Mouse (Mus musculus) megakaryocyte, embryonic 14.5 days (primary cell): Measurements from ENCODE around the gene Gna15. TPM values are rescaled to one million over a fixed set of nuclear protein-coding genes. Genes with fewer than 3 reads are reported as not detected.

Experiments
- H3K27me3 ChIP-seq: replicated peaks from 2 replicates; pipeline ENCODE3; 2012; ENCODE audit warnings: inconsistent platforms
- H3K36me3 ChIP-seq: replicated peaks from 2 replicates; pipeline ENCODE3; 2012; ENCODE audit warnings: low read length, inconsistent platforms, mixed read lengths
- H3K4me1 ChIP-seq: 2 replicates; pipeline ENCODE4 v1.6.1; 2012; ENCODE audit warnings: inconsistent platforms
- H3K4me3 ChIP-seq: replicated peaks from 2 replicates; pipeline ENCODE3; 2012; ENCODE audit warnings: moderate library complexity, mild to moderate bottlenecking, inconsistent platforms
- H3K9me3 ChIP-seq: 2 replicates; pipeline ENCODE4 v1.6.1; 2012; ENCODE audit warnings: inconsistent platforms
- FLI1 ChIP-seq: IDR thresholded peaks from 2 replicates; pipeline ENCODE4 v1.6.1; 2012; ENCODE audit warnings: low read length, inconsistent platforms, mixed read lengths
- GATA1 ChIP-seq: IDR thresholded peaks from 3 replicates; pipeline ENCODE4 v1.6.1; 2012; ENCODE audit warnings: mixed read lengths, low read length, inconsistent platforms, borderline replicate concordance
- polyA plus RNA-seq: library from polyadenylated mRNA; stranded (reverse); fragments of >175 nt; gene quantifications from 2 replicates; pipeline ENCODE4 v1.2.3, GENCODE M21; 2012; ENCODE audit warnings: low replicate concordance; ENCODE audit not compliant: insufficient read depth

Gene Gna15
- polyA plus RNA-seq, 1 experiment = 31.7 TPM

DNA sequence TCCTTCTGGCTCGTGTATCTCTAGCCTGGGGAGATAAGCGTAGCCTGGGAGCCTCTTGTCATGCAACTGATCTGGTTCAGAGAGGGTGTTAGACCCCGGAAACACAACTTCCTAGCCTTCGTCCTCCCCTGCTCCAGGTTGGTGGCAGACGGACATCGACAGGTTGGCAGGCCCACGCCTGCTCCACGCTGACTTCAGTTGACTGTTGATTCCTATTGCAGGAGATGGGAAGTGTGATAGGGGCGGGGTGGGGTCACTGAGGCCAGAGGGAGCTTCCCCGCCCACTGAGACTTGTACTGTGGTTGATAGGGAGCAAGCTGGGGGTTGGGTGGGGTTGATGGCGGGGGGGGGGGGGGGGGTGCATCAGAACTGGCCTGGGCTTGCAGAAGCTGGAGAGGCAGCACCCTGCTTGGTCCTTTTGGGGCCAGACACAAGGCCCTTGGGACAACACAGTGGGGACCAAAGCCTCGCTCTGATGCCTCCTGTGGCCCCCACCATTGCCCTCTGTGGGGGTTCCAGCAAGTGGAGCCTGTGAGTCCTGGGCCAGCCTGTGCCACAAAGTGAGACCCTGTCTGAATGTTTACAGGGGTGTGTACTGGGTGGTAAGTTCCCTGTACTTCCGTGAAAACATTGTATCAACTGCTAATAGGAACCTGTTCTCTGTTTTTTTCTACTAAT lies 1.1 kb upstream of the Gna15 start:
- TF ChIP-seq FLI1 (no peak), GATA1 (no peak)
- 0 out of 2 replicates have a peak, but pooled peaks cover 2% of the 10 kb centered on the region for H3K9me3 ChIP-seq
- peaks cover 81% of the 10 kb centered on the region for H3K4me1 ChIP-seq
- H3K36me3 ChIP-seq = peaks cover 35% of the 10 kb centered on the region
- H3K4me3 ChIP-seq = peak overlapping the region; percentile 93
- H3K27me3 ChIP-seq = no peaks in the 10 kb centered on the region

DNA sequence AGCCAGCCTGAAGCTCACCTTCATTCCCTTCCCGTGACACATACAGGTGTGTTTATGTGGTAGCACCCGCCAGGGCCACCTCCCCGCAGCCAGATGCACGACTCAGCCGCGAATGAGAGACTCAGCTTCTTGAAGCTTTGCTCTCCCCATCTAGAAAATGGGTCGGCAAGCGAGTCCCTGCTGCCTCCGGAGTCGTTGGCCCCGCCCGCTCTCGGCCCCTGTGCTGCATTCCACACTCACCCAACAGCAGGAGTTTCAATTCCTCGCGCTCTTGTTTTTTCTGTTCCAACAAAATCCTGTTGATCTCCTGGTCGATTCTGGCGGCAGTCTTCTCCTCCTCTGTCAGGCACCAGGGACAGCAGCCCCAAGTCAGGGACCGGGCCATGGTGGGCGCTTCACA lies 455 bp downstream of the Gna15 start:
- Histone ChIP-seq H3K27me3 (no peaks in the 10 kb centered on the region), H3K4me3 (peak overlapping the region; percentile 93), H3K36me3 (peaks cover 19% of the 10 kb centered on the region), H3K9me3 (0 out of 2 replicates have a peak, but pooled peaks cover 2% of the 10 kb centered on the region), H3K4me1 (peaks cover 84% of the 10 kb centered on the region)
- TF ChIP-seq FLI1 = no peak

DNA sequence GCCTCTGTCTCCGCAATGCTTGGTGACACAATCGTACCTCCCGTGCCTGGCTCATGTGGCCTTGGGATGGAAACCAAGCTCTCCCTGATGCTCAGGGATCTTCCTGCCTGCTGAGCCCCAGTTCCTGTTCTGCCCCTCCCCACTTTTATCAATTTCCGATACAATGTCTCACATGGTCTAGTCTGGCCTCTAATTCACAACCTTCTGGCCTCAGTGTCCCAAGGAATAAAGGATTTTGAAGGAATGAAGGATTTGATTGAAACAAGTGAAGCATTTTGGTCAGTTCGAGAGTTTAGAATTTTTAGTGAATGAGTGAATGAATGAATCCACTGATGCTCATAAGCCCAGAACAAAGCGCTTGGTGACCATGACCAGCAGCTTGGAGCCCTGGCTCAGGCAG lies 883 bp downstream of the Gna15 start:
- H3K4me1 ChIP-seq = peaks cover 88% of the 10 kb centered on the region
- no peaks in the 10 kb centered on the region for H3K27me3 ChIP-seq
- TF ChIP-seq GATA1 = no peak
- no peak for TF ChIP-seq FLI1
- H3K9me3 ChIP-seq = 0 out of 2 replicates have a peak, but pooled peaks cover 2% of the 10 kb centered on the region
- peak overlapping the region; percentile 93 for H3K4me3 ChIP-seq
- peaks cover 18% of the 10 kb centered on the region for H3K36me3 ChIP-seq

DNA sequence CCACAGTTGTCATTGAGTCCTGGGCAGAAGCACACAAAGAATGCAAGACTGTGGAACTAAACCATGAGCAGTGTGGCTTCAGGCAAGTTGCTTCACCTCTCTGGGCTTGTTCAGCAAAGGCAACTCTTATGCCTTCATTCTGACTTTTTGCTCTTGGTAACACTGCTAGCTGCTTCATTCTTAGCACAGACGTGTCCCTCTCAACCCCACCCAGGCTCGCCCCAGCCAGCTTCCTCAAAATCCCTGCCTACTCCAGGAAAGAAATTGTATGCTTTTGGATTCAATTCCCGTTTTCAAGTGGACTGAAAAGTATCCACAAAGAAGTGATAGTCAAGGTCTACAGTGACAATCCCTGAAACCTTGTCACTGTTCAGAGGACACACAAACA lies 4.1 kb downstream of the Gna15 start:
- TF ChIP-seq GATA1 (no peak), FLI1 (no peak)
- Histone ChIP-seq H3K4me3 (peak overlapping the region; percentile 81), H3K9me3 (no peaks in the 10 kb centered on the region), H3K4me1 (peaks cover 77% of the 10 kb centered on the region), H3K36me3 (peaks cover 29% of the 10 kb centered on the region), H3K27me3 (no peaks in the 10 kb centered on the region)

DNA sequence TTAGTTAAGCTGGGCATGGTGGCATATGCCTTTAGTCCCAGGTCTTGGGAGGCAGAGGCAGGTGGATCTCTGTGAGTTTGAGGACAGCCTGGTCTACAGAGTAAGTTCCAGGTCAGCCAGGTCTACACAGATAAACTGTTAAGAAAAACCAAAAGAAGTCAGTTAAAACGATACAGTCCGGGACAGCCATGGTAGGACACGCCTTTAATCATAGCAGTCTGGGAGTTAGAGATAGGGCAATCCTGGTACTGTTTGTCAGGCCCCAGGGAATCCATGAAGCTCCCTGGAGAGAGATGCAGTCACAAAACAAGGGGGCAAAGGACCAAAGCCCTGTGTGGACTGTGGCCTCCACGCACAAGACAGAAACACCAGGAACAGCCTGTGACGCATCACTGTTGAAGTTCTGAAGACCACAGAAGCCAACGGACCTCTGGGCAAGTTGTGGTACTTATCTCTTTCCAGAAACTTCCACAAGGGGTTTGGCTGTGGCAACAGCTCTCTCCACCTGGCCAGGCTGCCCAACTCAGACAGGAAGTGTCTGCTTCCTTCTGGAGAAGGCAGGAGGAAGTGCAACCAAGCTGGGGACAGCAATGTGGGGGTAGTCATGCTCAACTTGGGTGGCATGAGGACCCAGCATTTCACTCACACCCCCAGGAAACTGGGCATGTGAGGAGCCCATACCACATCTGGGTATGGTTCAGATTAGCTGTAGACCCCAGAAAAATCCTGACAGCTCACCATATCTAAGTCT lies 4.6 kb downstream of the Gna15 start:
- TF ChIP-seq GATA1 (no peak; the same call in 2 of the 3 replicates), FLI1 (peak; percentile 71; the same call in 1 of the 2 replicates)
- Histone ChIP-seq H3K27me3 (no peaks in the 10 kb centered on the region), H3K4me1 (peaks cover 73% of the 10 kb centered on the region), H3K9me3 (peaks cover 3% of the 10 kb centered on the region), H3K36me3 (peaks cover 34% of the 10 kb centered on the region), H3K4me3 (peak overlapping the region; percentile 81)

DNA sequence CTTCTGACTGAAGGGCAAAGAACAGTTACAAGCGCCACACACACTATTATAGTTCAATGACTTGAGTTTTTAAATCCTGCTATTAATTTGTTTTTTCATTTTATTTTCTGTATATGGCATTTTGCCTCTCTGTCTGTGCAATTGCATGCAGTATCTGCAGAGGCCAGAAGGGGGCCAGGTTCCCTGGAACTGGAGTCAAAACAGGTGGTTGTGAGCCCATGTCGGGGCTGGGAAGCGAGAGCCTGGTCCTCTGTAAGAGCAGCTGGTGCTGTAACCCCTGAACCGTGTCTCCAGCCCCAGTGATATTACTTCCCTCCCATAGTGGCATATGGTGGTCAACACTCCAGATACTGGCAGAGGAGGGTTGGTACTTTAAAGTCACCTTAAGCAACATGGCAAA lies 5.5 kb downstream of the Gna15 start:
- H3K27me3 ChIP-seq = no peaks in the 10 kb centered on the region
- peaks cover 67% of the 10 kb centered on the region for H3K4me1 ChIP-seq
- peak overlapping the region; percentile 62 for H3K4me3 ChIP-seq
- peaks cover 43% of the 10 kb centered on the region for H3K36me3 ChIP-seq
- H3K9me3 ChIP-seq = peaks cover 12% of the 10 kb centered on the region
- TF ChIP-seq FLI1 (no peak), GATA1 (no peak)

DNA sequence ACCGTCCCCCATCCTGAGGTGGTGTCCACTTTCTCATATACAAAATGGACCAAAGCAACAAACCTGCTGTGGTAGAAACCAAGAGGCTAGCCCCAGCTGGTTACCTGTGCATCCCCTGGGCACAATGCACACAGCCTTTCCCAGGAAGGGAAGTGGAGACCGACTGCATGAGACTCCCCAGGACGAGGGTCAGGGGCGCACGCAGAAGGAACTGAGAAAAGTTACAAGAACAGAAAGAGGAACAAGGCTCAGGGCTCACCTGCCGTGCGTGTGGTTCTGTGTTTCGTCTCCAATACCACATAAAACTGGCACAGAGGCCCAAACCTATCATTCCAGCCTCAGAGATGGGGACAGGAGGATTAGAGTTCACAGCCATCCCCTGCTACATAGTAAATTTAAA lies 6.8 kb downstream of the Gna15 start:
- peaks cover 12% of the 10 kb centered on the region for H3K9me3 ChIP-seq
- H3K4me3 ChIP-seq = no peak overlapping the region
- H3K36me3 ChIP-seq = peaks cover 56% of the 10 kb centered on the region
- TF ChIP-seq FLI1 (no peak), GATA1 (no peak)
- peaks cover 60% of the 10 kb centered on the region for H3K4me1 ChIP-seq
- H3K27me3 ChIP-seq = no peaks in the 10 kb centered on the region

DNA sequence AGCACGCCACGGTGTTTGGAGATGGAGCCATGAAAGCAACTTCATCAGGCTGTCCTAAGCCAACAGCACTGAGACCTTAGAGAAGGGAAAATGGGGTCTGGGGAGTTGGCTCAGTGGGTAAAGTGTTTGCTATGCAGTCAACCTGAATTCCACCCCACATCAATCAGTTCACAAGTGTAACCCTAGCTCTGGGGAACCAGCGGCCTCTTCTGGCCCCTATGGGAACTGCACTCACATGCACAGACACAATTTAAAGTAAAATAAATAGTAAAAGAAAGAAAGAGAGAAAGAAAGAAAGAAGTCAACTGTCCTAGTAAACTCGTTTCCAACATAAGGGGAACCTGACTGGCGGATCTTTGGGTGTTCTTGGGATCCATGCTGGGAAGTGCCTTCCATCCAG lies 10.2 kb downstream of the Gna15 start:
- Histone ChIP-seq H3K36me3 (peaks cover 81% of the 10 kb centered on the region), H3K4me1 (peaks cover 46% of the 10 kb centered on the region), H3K27me3 (no peaks in the 10 kb centered on the region), H3K9me3 (peaks cover 12% of the 10 kb centered on the region), H3K4me3 (no peak overlapping the region)
- TF ChIP-seq FLI1 (no peak), GATA1 (no peak)

DNA sequence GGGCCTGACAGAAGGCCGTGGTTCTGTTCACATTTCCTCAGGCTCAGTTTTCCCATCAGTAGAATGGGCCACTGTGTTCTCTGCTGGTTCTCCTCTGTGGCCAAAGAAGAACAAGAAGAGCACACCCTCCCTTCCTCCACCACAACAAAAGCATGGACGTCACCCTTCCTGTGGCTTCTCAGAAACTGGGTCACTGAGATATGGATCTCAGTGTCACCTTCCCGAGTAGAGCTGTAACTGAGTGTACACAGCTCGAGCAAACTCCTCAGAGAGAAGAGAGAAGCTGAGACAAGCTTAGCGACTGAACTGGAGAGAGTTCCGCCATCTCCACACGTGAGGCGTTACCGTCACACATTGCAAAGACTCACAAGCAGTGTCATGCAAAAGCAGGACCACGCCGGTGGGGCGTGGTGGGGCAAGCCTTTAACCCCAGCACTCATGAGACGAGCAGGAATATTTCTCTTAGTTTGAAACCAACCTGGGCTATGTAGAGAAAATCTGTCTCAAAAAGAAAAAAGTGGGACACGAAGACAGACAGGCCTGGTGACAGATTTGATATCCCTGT lies 13.7 kb downstream of the Gna15 start:
- H3K4me1 ChIP-seq = peaks cover 51% of the 10 kb centered on the region
- no peaks in the 10 kb centered on the region for H3K27me3 ChIP-seq
- TF ChIP-seq GATA1 (no peak), FLI1 (no peak)
- H3K4me3 ChIP-seq = no peak overlapping the region
- peaks cover 94% of the 10 kb centered on the region for H3K36me3 ChIP-seq
- peaks cover 13% of the 10 kb centered on the region for H3K9me3 ChIP-seq
